Mouse (Mus musculus): Measurements from ENCODE around the gene Gca. TPM values are rescaled to one million over a fixed set of nuclear protein-coding genes. Genes with fewer than 3 reads are reported as not detected.

Gca gene
- total and polyA plus RNA-seq, 3 experiments, result 6.2 to 17.9 TPM; not detected in 1

DNA sequence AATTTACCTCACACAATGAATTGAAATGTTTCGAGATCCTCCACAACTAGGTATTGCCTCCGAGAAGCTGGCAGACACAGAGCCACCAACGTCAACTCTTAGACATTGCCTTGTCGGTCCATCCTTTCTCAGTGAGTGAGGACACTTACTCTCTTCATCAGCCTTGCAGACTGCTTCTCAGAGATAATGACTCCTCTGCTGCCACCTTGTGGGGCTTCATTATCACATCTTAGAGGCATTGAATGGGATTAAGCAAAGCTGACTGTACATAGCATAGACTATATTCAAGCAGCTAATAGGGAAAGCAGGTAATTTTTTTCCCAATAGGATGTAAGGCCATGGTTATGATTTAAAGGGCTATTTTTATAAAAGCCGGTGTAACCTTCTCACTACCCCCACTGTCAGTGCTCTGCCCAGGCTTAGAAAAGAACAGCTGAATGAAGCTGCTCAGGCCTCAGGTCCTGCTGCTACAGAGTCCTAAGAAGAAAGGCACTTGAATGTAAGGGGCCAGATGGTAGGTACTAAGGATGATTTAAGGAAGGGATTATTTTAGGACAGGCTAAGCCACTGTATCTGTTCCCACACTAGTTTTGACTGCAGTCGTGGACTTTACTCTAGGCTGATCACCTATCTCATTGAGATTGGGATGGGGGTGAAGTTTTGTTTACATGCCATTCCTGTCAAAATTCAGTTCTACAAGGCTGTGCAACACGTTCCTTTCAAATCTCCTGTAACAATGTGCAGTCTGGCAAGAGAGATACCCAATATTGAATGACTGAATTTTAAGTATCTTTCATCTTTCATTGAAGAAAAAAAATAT lies 9.4 kb upstream of the Gca start (continued):
- TF ChIP-seq ELF1 (IDR thresholded peaks at IDR 0.05; ENCODE audit: low read depth, low read length), result no peak
- TF ChIP-seq TCF12 (IDR thresholded peaks at IDR 0.05; ENCODE audit: low read depth, low read length), result no peak
- no peak for TF ChIP-seq CHD1 (IDR thresholded peaks at IDR 0.05; ENCODE audit: low read depth, low read length)

DNA sequence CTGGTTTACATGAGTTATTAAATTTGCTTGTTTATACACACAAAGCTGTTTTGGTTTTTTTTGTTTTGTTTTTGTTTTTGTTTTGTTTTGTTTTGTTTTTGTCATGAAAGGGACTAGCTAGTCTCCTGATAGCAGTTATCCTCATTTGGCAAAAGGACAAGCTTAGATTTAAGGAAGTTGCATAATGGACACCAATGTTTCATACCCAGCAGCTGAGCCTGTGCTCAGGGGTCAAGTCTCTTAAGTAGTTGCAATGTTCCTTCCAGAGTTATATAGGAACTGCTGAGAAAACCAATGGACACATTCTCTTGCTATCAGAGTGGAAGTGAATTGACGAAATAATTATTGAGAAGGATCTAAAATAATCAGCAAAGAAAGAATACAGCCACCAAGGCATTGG lies 8.0 kb upstream of the Gca start:
- H3K9ac ChIP-seq (ENCODE audit: control insufficient read depth, low read depth, low read length, poor library complexity, severe bottlenecking), result no peak overlapping the region
- H3K27me3 ChIP-seq (ENCODE audit: control insufficient read depth in 1 of 2, insufficient read depth in 2 of 2, low read length in 2 of 2), result no peaks in the 10 kb centered on the region
- H3K79me2 ChIP-seq (ENCODE audit: control insufficient read depth, insufficient read depth, low read length, poor library complexity), result no peaks in the 10 kb centered on the region
- H3K4me1 ChIP-seq (ENCODE audit: control insufficient read depth in 1 of 2, insufficient read depth in 2 of 2, low read length in 2 of 2), result peaks cover 2 to 5% of the 10 kb centered on the region in 2 experiments; a peak in 2 of 4 replicates
- no peak for TF ChIP-seq MYB (IDR thresholded peaks at IDR 0.05; ENCODE audit: low read depth, low read length)
- TF ChIP-seq TAL1 (IDR thresholded peaks at IDR 0.05; ENCODE audit: low read length), result no peak
- no peak for TF ChIP-seq RCOR1 (IDR thresholded peaks at IDR 0.05; ENCODE audit: low read depth, low read length)
- TF ChIP-seq ZNF384 (IDR thresholded peaks at IDR 0.05; ENCODE audit: low read depth, low read length), result no peak
- TF ChIP-seq NELFE (IDR thresholded peaks at IDR 0.05; ENCODE audit: low read depth, low read length), result no peak
- TF ChIP-seq JUND (IDR thresholded peaks at IDR 0.05; ENCODE audit: low read depth, low read length), result no peak
- DNase-seq (ENCODE audit: low read depth, low spot score), result no peak
- H3K4me3 ChIP-seq (ENCODE audit: control insufficient read depth in 1 of 2, insufficient read depth in 1 of 2, low read depth in 2 of 2, low read length in 2 of 2), result no peak overlapping the region
- peaks cover 0 to 2% of the 10 kb centered on the region in 2 experiments; a peak in 1 of 4 replicates for H3K36me3 ChIP-seq (ENCODE audit: control insufficient read depth in 1 of 2, insufficient read depth in 2 of 2, low read length in 2 of 2)
- H3K9me3 ChIP-seq (replicated peaks; ENCODE audit: insufficient read depth, low read length), result no peaks in the 10 kb centered on the region
- H3K27ac ChIP-seq (ENCODE audit: control insufficient read depth, low read depth, low read length), result no peak overlapping the region

DNA sequence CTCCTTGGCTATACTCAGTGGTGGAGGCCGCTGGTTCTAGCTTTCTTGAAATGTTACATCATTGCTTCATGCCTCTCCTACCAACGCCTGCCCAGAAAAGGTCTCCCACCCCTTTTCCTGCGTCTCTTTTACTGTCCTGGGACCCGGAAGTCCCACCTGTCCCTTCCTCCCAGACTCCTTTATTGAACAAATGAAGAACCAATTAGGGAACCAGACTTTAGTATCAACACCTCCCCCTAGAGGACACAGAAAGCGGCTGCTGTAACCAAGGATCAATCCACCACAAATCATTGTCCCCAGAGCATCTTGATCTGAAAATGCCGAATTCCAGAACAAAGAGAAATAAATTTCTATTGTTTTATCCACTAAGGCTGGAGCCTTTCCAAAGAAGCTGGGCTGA lies 3.5 kb upstream of the Gca start:
- TF ChIP-seq CHD2 (IDR thresholded peaks at IDR 0.05; ENCODE audit: low read length), result no peak
- peak in 1 of 2 experiments; percentile 32; a peak in 1 of 4 replicates for TF ChIP-seq POLR2A (IDR thresholded peaks at IDR 0.05; ENCODE audit: control insufficient read depth in 1 of 2, insufficient read depth in 1 of 2, low read depth in 1 of 2, low read length in 2 of 2, poor library complexity in 1 of 2)
- TF ChIP-seq HCFC1 (IDR thresholded peaks at IDR 0.05; ENCODE audit: low read depth, low read length), result peak; percentile 51; the same call in 1 of the 2 replicates
- TF ChIP-seq TBP (IDR thresholded peaks at IDR 0.05; ENCODE audit: low read depth, low read length), result peak; percentile 52
- peak; percentile 10 to 65 (median 58); a peak in 4 of 6 replicates for TF ChIP-seq CTCF (IDR thresholded peaks at IDR 0.05 in 2 of 3, conservative IDR thresholded peaks at IDR 0.05 in 1 of 3; ENCODE audit: control insufficient read depth in 1 of 3, insufficient read depth in 1 of 3, low read depth in 2 of 3, low read length in 3 of 3, poor library complexity in 1 of 3, severe bottlenecking in 1 of 3)
- no peak for TF ChIP-seq GABPA (IDR thresholded peaks at IDR 0.05; ENCODE audit: low read depth, low read length)
- no peak for TF ChIP-seq UBTF (IDR thresholded peaks at IDR 0.05; ENCODE audit: borderline replicate concordance, insufficient read depth, low read depth, low read length)
- no peak for TF ChIP-seq BHLHE40 (IDR thresholded peaks at IDR 0.05; ENCODE audit: borderline replicate concordance, low read depth, low read length)
- no peak for TF ChIP-seq POLR2AphosphoS5 (IDR thresholded peaks at IDR 0.05; ENCODE audit: borderline replicate concordance, low read depth, low read length)
- 0 out of 2 replicates have a peak, but pooled peaks have one; percentile 4 for TF ChIP-seq SMC3 (IDR thresholded peaks at IDR 0.05; ENCODE audit: low read depth, low read length)
- TF ChIP-seq ELF1 (IDR thresholded peaks at IDR 0.05; ENCODE audit: low read depth, low read length), result peak; percentile 74
- TF ChIP-seq MYB (IDR thresholded peaks at IDR 0.05; ENCODE audit: low read depth, low read length), result no peak
- no peak for TF ChIP-seq USF1 (IDR thresholded peaks at IDR 0.05; ENCODE audit: low read depth, low read length)
- peak; percentile 73 for DNase-seq (ENCODE audit: low read depth, low spot score)
- peaks cover 4% of the 10 kb centered on the region for H3K79me2 ChIP-seq (ENCODE audit: control insufficient read depth, insufficient read depth, low read length, poor library complexity)
- no peaks in the 10 kb centered on the region for H3K27me3 ChIP-seq (ENCODE audit: control insufficient read depth in 1 of 2, insufficient read depth in 2 of 2, low read length in 2 of 2)
- H3K27ac ChIP-seq (ENCODE audit: control insufficient read depth, low read depth, low read length), result peak overlapping the region; percentile 47; the same call in 1 of the 2 replicates
- peak overlapping the region; percentile 70 for H3K9ac ChIP-seq (ENCODE audit: control insufficient read depth, low read depth, low read length, poor library complexity, severe bottlenecking)
- H3K36me3 ChIP-seq (ENCODE audit: control insufficient read depth in 1 of 2, insufficient read depth in 2 of 2, low read length in 2 of 2), result peaks cover 0 to 5% of the 10 kb centered on the region in 2 experiments; a peak in 2 of 4 replicates
- no peaks in the 10 kb centered on the region for H3K9me3 ChIP-seq (replicated peaks; ENCODE audit: insufficient read depth, low read length)
- H3K4me3 ChIP-seq (ENCODE audit: control insufficient read depth in 1 of 2, insufficient read depth in 1 of 2, low read depth in 2 of 2, low read length in 2 of 2), result peak overlapping the region; percentile 27 to 66; a peak in 3 of 4 replicates
- H3K4me1 ChIP-seq (ENCODE audit: control insufficient read depth in 1 of 2, insufficient read depth in 2 of 2, low read length in 2 of 2), result peaks cover 5 to 8% of the 10 kb centered on the region in 2 experiments

All from MEL (cell line).